Mouse (Mus musculus) embryonic facial prominence, embryonic 15.5 days (tissue): ENCODE data around the gene 3110040N11Rik. TPM values are rescaled to one million over a fixed set of nuclear protein-coding genes. Genes with fewer than 3 reads are reported as not detected.

Experiments
- ATAC-seq: fragments of 200-750 bp; cut with Nextera tagmentation; 2 replicates; pipeline ENCODE4 v1.8.0; 2017; ENCODE audit warnings: low read depth, moderate TSS enrichment; ENCODE audit not compliant: insufficient number of reproducible peaks, low FRiP score, low TSS enrichment
- H3K27ac ChIP-seq: fragments of 300-500 bp; sonication (generic); replicated peaks from 2 replicates; pipeline ENCODE4 v1.5.1; 2015; ENCODE audit warnings: mild to moderate bottlenecking, inconsistent platforms
- H3K27me3 ChIP-seq: fragments of 300-500 bp; sonication (generic); 2 replicates; pipeline ENCODE4 v1.6.1; 2015; ENCODE audit warnings: inconsistent platforms
- H3K36me3 ChIP-seq: fragments of 300-500 bp; sonication (generic); 2 replicates; pipeline ENCODE4 v1.6.1; 2015; ENCODE audit warnings: mild to moderate bottlenecking, inconsistent platforms
- H3K4me1 ChIP-seq: fragments of 300-500 bp; sonication (generic); 2 replicates; pipeline ENCODE4 v1.6.1; 2015; ENCODE audit warnings: inconsistent platforms
- H3K4me2 ChIP-seq: fragments of 300-500 bp; sonication (generic); replicated peaks from 2 replicates; pipeline ENCODE4 v1.6.1; 2015; ENCODE audit warnings: mild to moderate bottlenecking, inconsistent platforms
- H3K4me3 ChIP-seq: fragments of 300-500 bp; sonication (generic); replicated peaks from 2 replicates; pipeline ENCODE4 v1.5.1; 2015; ENCODE audit warnings: mild to moderate bottlenecking, inconsistent platforms
- H3K9ac ChIP-seq: fragments of 300-500 bp; sonication (generic); 2 replicates; pipeline ENCODE4 v1.6.1; 2015; ENCODE audit warnings: inconsistent platforms
- H3K9me3 ChIP-seq: fragments of 300-500 bp; sonication (generic); replicated peaks from 2 replicates; pipeline ENCODE4 v1.6.1; 2016; ENCODE audit warnings: inconsistent platforms
- WGBS: fragments of 180-500 bp; shearing (Covaris S2); methylation state at CpG from one replicate; pipeline ENCODE4 v1.1.7; 2015; 5-methylcytosine and 5-hydroxymethylcytosine counted together
- polyA plus RNA-seq: library from polyadenylated mRNA; unstranded; fragments of >200 nt; fragmentation: Nextera tagmentation; extraction: Ambion mirVana; gene quantifications from 2 replicates; pipeline ENCODE4 v1.2.1, GENCODE M21; 2015

The 3110040N11Rik gene
- polyA plus RNA-seq, 1 experiment from 2014 or later, result 57.7 TPM

- 53% methylated on average over 9 of the region's 9 CpGs for WGBS
- no peak overlapping the region for H3K4me2 ChIP-seq
- no peak for ATAC-seq
- no peaks in the 10 kb centered on the region for H3K9me3 ChIP-seq
- no peak overlapping the region for H3K4me3 ChIP-seq
- no peaks in the 10 kb centered on the region for H3K36me3 ChIP-seq
- H3K4me1 ChIP-seq, result no peaks in the 10 kb centered on the region
- no peak overlapping the region for H3K27ac ChIP-seq
- no peak overlapping the region for H3K9ac ChIP-seq
- H3K27me3 ChIP-seq, result no peaks in the 10 kb centered on the region
Observed at GRCm38 (mm10) chr7:81735300-81736048, 53.8 kb downstream of the 3110040N11Rik start.

- ATAC-seq, result no peak
- no peaks in the 10 kb centered on the region for H3K36me3 ChIP-seq
- 77% methylated on average over 12 of the region's 12 CpGs for WGBS
- no peaks in the 10 kb centered on the region for H3K4me1 ChIP-seq
- no peak overlapping the region for H3K4me2 ChIP-seq
- no peak overlapping the region for H3K9ac ChIP-seq
- no peaks in the 10 kb centered on the region for H3K9me3 ChIP-seq
- no peak overlapping the region for H3K4me3 ChIP-seq
- H3K27me3 ChIP-seq, result no peaks in the 10 kb centered on the region
- H3K27ac ChIP-seq, result no peak overlapping the region
Observed at GRCm38 (mm10) chr7:81732183-81733089, 56.8 kb downstream of the 3110040N11Rik start.

Other genes starting within 250 kb of the 3110040N11Rik start
- gene Fsd2, start 222.5 kb downstream of the 3110040N11Rik start, polyA plus RNA-seq, result 1.2 and 2.0 TPM in 2 replicates
- 4.6 and 6.4 TPM in 2 replicates for gene Whamm, start 218.2 kb downstream of the 3110040N11Rik start, polyA plus RNA-seq
- gene Homer2, start 82.0 kb downstream of the 3110040N11Rik start, polyA plus RNA-seq, result 29.7 and 30.8 TPM in 2 replicates
- 104 and 108 TPM in 2 replicates for gene Ramac, start 26.6 kb downstream of the 3110040N11Rik start, polyA plus RNA-seq
- 60.7 and 64.9 TPM in 2 replicates for gene Btbd1, start 40.0 kb upstream of the 3110040N11Rik start, polyA plus RNA-seq
- gene Gm10160, start 66.3 kb upstream of the 3110040N11Rik start, polyA plus RNA-seq, result not detected in 2 replicates
- 22.1 and 25.1 TPM in 2 replicates for gene Tm6sf1, start 69.5 kb upstream of the 3110040N11Rik start, polyA plus RNA-seq
- gene Hdgfl3, start 145.0 kb upstream of the 3110040N11Rik start, polyA plus RNA-seq, result 14.7 and 15.0 TPM in 2 replicates
- 1.6 and 1.8 TPM in 2 replicates for gene Bnc1, start 202.8 kb upstream of the 3110040N11Rik start, polyA plus RNA-seq